Mouse (Mus musculus) monocyte, adult 2 months (primary cell): ENCODE measurements around the gene Slc7a8.

Source experiments
- DNase-seq, 2 experiments: peaks; one replicate each; pipeline ENCODE4 v3.0.0; 2022; ENCODE audit warnings: low spot score in 2 of 2, low read depth in 1 of 2

Slc7a8 gene

GRCm38 (mm10) chr14:54705844-54706243 lies 75.9 kb downstream of the Slc7a8 start:
- DNase-seq = no peak

- DNase-seq = no peak
These were observed 78.5 kb downstream of the Slc7a8 start for GRCm38 (mm10) chr14:54703207-54703606.

- peak in 1 of 2 experiments; percentile 64 for DNase-seq
These were observed 80.4 kb downstream of the Slc7a8 start for GRCm38 (mm10) chr14:54701298-54701697.

GRCm38 (mm10) chr14:54699586-54699985 lies 82.2 kb downstream of the Slc7a8 start:
- no peak for DNase-seq

- DNase-seq = no peak
These were observed 83.0 kb downstream of the Slc7a8 start, which contains the start of gene Gm29776 for GRCm38 (mm10) chr14:54698733-54699132. TSS of gene Gm29776 (minus strand) at chr14:54698833.

GRCm38 (mm10) chr14:54696752-54697151 lies 85.0 kb downstream of the Slc7a8 start:
- no peak for DNase-seq

GRCm38 (mm10) chr14:54695042-54695441 lies 86.7 kb downstream of the Slc7a8 start:
- DNase-seq = no peak

- DNase-seq = no peak
These were observed 94.5 kb downstream of the Slc7a8 start for GRCm38 (mm10) chr14:54687251-54687650.

- DNase-seq = peak; percentile 99 to 100
These were observed 95.1 kb downstream of the Slc7a8 start, which contains the start of gene Acin1 for GRCm38 (mm10) chr14:54686522-54687143. TSS of gene Acin1 (minus strand) at chr14:54686931.

GRCm38 (mm10) chr14:54686063-54686521 lies 95.7 kb downstream of the Slc7a8 start, which contains the start of gene 1700123O20Rik:
TSS of gene 1700123O20Rik (plus strand) at chr14:54686216.
- peak in 1 of 2 experiments; percentile 38 for DNase-seq

- no peak for DNase-seq
These were observed 96.3 kb downstream of the Slc7a8 start for GRCm38 (mm10) chr14:54685471-54685870.

- DNase-seq = no peak
These were observed 99.3 kb downstream of the Slc7a8 start for GRCm38 (mm10) chr14:54682396-54682795.

GRCm38 (mm10) chr14:54678657-54679304 lies 103.0 kb downstream of the Slc7a8 start:
- DNase-seq = no peak

- DNase-seq = no peak
These were observed 105.5 kb downstream of the Slc7a8 start for GRCm38 (mm10) chr14:54676290-54676689.

GRCm38 (mm10) chr14:54674317-54674716 lies 107.4 kb downstream of the Slc7a8 start:
- no peak for DNase-seq
